In genomic region chr14:32472996-32473395, GRCm38 (mm10) we compare ENCODE assay signal across 8 mouse cellular contexts. TPM values are rescaled to one million over a fixed set of nuclear protein-coding genes. Genes with fewer than 3 reads are reported as not detected.
DNase-seq lines count a peak whose midpoint lies in the region; ATAC-seq and TF ChIP-seq lines count a peak whose summit lies in the region.
"Had no signal": no experiment of that assay in that cellular context is flagged by ENCODE, and none has a peak within 500 bp of the region (broad histone marks: within the 10 kb centered on the region; RNA-seq: fewer than 3 reads in every experiment).

No protein-coding gene starts in this region.

- no peak for TF ChIP-seq POLR2A in ES-Bruce4 (IDR thresholded peaks at IDR 0.05; ENCODE audit: insufficient read depth, low read length)
- TF ChIP-seq POLR2A in cerebellum, adult 2 months (IDR thresholded peaks at IDR 0.05; ENCODE audit: borderline replicate concordance, insufficient read depth, low read length): no peak

- TF ChIP-seq CTCF in ES-Bruce4 (IDR thresholded peaks at IDR 0.05; ENCODE audit: low read depth, low read length): peak; percentile 82
- peak; percentile 79 for TF ChIP-seq CTCF in cerebellum, adult 2 months (IDR thresholded peaks at IDR 0.05; ENCODE audit: borderline replicate concordance, insufficient read depth, low read depth, low read length)
- TF ChIP-seq CTCF in lung, embryonic 14.5 days (IDR thresholded peaks at IDR 0.05; ENCODE audit: low read depth): peak; percentile 76

- H3K36me3 ChIP-seq in ES-Bruce4 (ENCODE audit: control insufficient read depth, insufficient read depth, low read length, poor library complexity, severe bottlenecking): no peaks in the 10 kb centered on the region
- H3K36me3 ChIP-seq in lung, embryonic 14.5 days (ENCODE audit: insufficient read depth): no peaks in the 10 kb centered on the region

- 7% methylated on average over 4 of the region's 4 CpGs for WGBS in cerebellum, adult 2 months
- 9% methylated on average over 4 of the region's 4 CpGs for WGBS in lung, embryonic 14.5 days

- H3K27me3 ChIP-seq in ES-Bruce4 (ENCODE audit: control insufficient read depth, insufficient read depth, low read length, poor library complexity, severe bottlenecking): no peaks in the 10 kb centered on the region
- no peaks in the 10 kb centered on the region for H3K27me3 ChIP-seq in cerebellum, adult 2 months (ENCODE audit: control insufficient read depth, insufficient read depth, low read length)
- no peaks in the 10 kb centered on the region for H3K27me3 ChIP-seq in lung, embryonic 14.5 days (ENCODE audit: insufficient read depth, low read length)

- peak; percentile 65 for DNase-seq in A20 (ENCODE audit: low read depth, low spot score)
- peak; percentile 68 to 71 for DNase-seq in cerebellum, adult 2 months
- peak; percentile 45 to 79 for DNase-seq in kidney, postnatal 36 days
- DNase-seq in lung, embryonic 14.5 days: peak; percentile 78
- DNase-seq in right cerebral cortex, postnatal 10 days (ENCODE audit: low spot score in 2 of 2): peak; percentile 74 to 83

- H3K27ac ChIP-seq in ES-Bruce4 (ENCODE audit: insufficient read depth, low read length): no peak overlapping the region
- no peak overlapping the region for H3K27ac ChIP-seq in cerebellum, adult 2 months (ENCODE audit: insufficient read depth, low read length)
- no peak overlapping the region for H3K27ac ChIP-seq in lung, embryonic 14.5 days (ENCODE audit: low read depth)

- no peaks in the 10 kb centered on the region for H3K9me3 ChIP-seq in ES-Bruce4 (replicated peaks; ENCODE audit: control insufficient read depth, insufficient read depth, low read length, poor library complexity, severe bottlenecking)
- H3K9me3 ChIP-seq in lung, embryonic 14.5 days (ENCODE audit: low read depth, low read length): no peaks in the 10 kb centered on the region

- no peak overlapping the region for H3K4me2 ChIP-seq in lung, embryonic 14.5 days

- peak; percentile 99 for ATAC-seq in frontal cortex, adult (ENCODE audit: low TSS enrichment)
- no peak for ATAC-seq in lung, embryonic 14.5 days (ENCODE audit: insufficient read depth)

- H3K4me1 ChIP-seq in ES-Bruce4 (ENCODE audit: control insufficient read depth, insufficient read depth, low read length): no peaks in the 10 kb centered on the region
- H3K4me1 ChIP-seq in cerebellum, adult 2 months (ENCODE audit: control insufficient read depth, insufficient read depth, low read length): peaks cover 9% of the 10 kb centered on the region
- no peaks in the 10 kb centered on the region for H3K4me1 ChIP-seq in lung, embryonic 14.5 days (ENCODE audit: insufficient read depth)

- H3K9ac ChIP-seq in ES-Bruce4 (ENCODE audit: low read depth, poor library complexity, severe bottlenecking): no peak overlapping the region
- no peak overlapping the region for H3K9ac ChIP-seq in lung, embryonic 14.5 days

- no peak overlapping the region for H3K4me3 ChIP-seq in ES-Bruce4 (ENCODE audit: low read depth, low read length)
- no peak overlapping the region for H3K4me3 ChIP-seq in cerebellum, adult 2 months (replicated peaks; ENCODE audit: insufficient read depth, low read depth, low read length)
- no peak overlapping the region for H3K4me3 ChIP-seq in lung, embryonic 14.5 days (ENCODE audit: low read depth, low read length)

- TF ChIP-seq EP300 in ES-Bruce4 (IDR thresholded peaks at IDR 0.05; ENCODE audit: insufficient read depth, low read depth, low read length): no peak

RNA-seq across cellular contexts. Expression of gene Chat, which starts 7.2 kb away (rescaled TPM):
- 1.1 TPM in 1 of 2 replicates, not detected in the other for polyA plus RNA-seq in ES-Bruce4 (2011; ENCODE audit: insufficient read depth, insufficient read length, low read depth, missing spikeins)
- 6.8 and 7.8 TPM in 2 replicates for polyA plus RNA-seq in cerebellum, adult 2 months (2012; rRNA removed)
- polyA plus RNA-seq in lung, embryonic 14.5 days (2014; fragmentation: Nextera tagmentation; extraction: Ambion mirVana): not detected in 2 replicates
- polyA plus RNA-seq: heart, embryonic 14.5 days had no signal

RNA-seq across cellular contexts. Expression of gene Slc18a3, which starts 8.3 kb away (rescaled TPM):
- 0.27 TPM in 1 of 2 replicates, not detected in the other for polyA plus RNA-seq in ES-Bruce4 (2011; ENCODE audit: insufficient read depth, insufficient read length, low read depth, missing spikeins)
- polyA plus RNA-seq in cerebellum, adult 2 months (2012; rRNA removed): 11.7 and 14.3 TPM in 2 replicates
- polyA plus RNA-seq in lung, embryonic 14.5 days (2014; fragmentation: Nextera tagmentation; extraction: Ambion mirVana): 0.09 and 0.84 TPM in 2 replicates

RNA-seq across cellular contexts. Expression of gene Ercc6, which starts 40.3 kb away (rescaled TPM):
- polyA plus RNA-seq in ES-Bruce4 (2011; ENCODE audit: insufficient read depth, insufficient read length, low read depth, missing spikeins): 22.8 and 24.6 TPM in 2 replicates
- 8.8 and 9.7 TPM in 2 replicates for polyA plus RNA-seq in cerebellum, adult 2 months (2012; rRNA removed)
- polyA plus RNA-seq in lung, embryonic 14.5 days (2014; fragmentation: Nextera tagmentation; extraction: Ambion mirVana): 18.4 and 18.8 TPM in 2 replicates
